Mouse (Mus musculus) brain, embryonic 14.5 days (tissue): ENCODE measurements around the gene Dab1.

ENCODE experiments used
- CTCF ChIP-seq: fragments of 200-500 bp; IDR thresholded peaks from 2 replicates; pipeline ENCODE4 v1.5.1; 2012; ENCODE audit warnings: inconsistent platforms, mild to moderate bottlenecking, moderate library complexity, borderline replicate concordance; ENCODE audit not compliant: insufficient read depth, insufficient read length; ENCODE audit errors: extremely low read depth
- POLR2A ChIP-seq: fragments of 200-500 bp; IDR thresholded peaks from 2 replicates; pipeline ENCODE4 v1.6.1; 2012; ENCODE audit warnings: mild to moderate bottlenecking, inconsistent platforms, borderline replicate concordance; ENCODE audit not compliant: poor library complexity, insufficient read depth, insufficient read length, severe bottlenecking; ENCODE audit errors: extremely low read depth

DNA sequence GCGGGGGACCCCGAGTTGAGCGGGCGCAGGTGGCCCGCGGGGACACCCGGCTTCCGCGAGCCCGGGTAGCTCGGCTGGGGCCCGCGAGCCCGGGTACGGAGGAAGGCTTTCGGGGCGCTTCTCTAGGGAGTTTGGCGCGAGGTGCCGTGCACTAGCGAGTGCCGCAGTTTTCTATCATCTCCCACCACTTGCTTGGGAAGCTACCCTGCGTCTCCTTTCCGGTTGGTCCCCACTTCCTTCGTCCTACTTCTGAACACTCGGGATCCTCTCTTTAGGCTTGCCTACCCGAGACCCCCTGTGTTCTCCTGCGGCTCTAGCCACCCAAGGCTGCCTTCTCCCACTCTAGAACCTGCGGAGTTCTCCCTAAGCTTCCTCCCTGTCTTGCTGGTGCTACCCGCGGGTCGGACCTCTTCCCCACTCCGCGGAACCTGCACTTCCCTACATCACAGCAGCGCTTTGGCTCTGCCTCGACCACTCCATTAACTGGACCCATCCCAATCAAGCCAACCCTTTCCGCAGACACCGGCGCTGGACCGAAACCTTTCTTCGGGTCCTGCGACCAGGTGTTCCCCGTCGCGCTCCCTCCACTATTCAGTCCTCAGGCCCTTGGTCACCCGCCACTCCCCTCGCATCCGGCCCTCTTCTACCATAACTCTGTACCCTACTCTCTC lies 748.7 kb downstream of the Dab1 start:
- TF ChIP-seq CTCF (no peak), POLR2A (no peak)
